Mouse (Mus musculus) limb, embryonic 11.5 days (tissue): ENCODE results near the gene Rgmb. TPM values are rescaled to one million over a fixed set of nuclear protein-coding genes. Genes with fewer than 3 reads are reported as not detected.

Experiments
- ATAC-seq: fragments of 200-750 bp; cut with Nextera tagmentation; 2 replicates; pipeline ENCODE4 v1.8.0; 2017; ENCODE audit warnings: low read depth; ENCODE audit not compliant: insufficient number of reproducible peaks, low FRiP score, low TSS enrichment
- DNase-seq: peaks from one replicate; pipeline ENCODE4 v3.0.0-alpha.2; 2015; ENCODE audit warnings: low spot score
- H3K27ac ChIP-seq: fragments of 300-500 bp; sonication (generic); replicated peaks from 2 replicates; pipeline ENCODE4 v1.5.1; 2014; ENCODE audit warnings: low read depth, mild to moderate bottlenecking, low read length
- H3K27me3 ChIP-seq: fragments of 300-500 bp; sonication (generic); 2 replicates; pipeline ENCODE4 v1.6.1; 2014; ENCODE audit warnings: mild to moderate bottlenecking, low read length, mixed read lengths; ENCODE audit not compliant: control insufficient read depth, insufficient read depth
- H3K36me3 ChIP-seq: fragments of 300-500 bp; sonication (generic); 2 replicates; pipeline ENCODE4 v1.6.1; 2014; ENCODE audit warnings: mild to moderate bottlenecking, low read length, moderate library complexity, mixed read lengths; ENCODE audit not compliant: control insufficient read depth, insufficient read depth
- H3K4me1 ChIP-seq: fragments of 300-500 bp; sonication (generic); 2 replicates; pipeline ENCODE4 v1.6.1; 2014; ENCODE audit warnings: low read length, mixed read lengths; ENCODE audit not compliant: control insufficient read depth, insufficient read depth
- H3K4me2 ChIP-seq: fragments of 300-500 bp; sonication (generic); 2 replicates; pipeline ENCODE4 v1.6.1; 2014; ENCODE audit warnings: low read depth, mild to moderate bottlenecking, moderate library complexity; ENCODE audit not compliant: severe bottlenecking
- H3K4me3 ChIP-seq: fragments of 300-500 bp; sonication (generic); 2 replicates; pipeline ENCODE4 v1.5.1; 2014; ENCODE audit warnings: low read depth, low read length
- H3K9ac ChIP-seq: fragments of 300-500 bp; sonication (generic); 2 replicates; pipeline ENCODE4 v1.6.1; 2014; ENCODE audit warnings: mild to moderate bottlenecking, low read length
- H3K9me3 ChIP-seq: fragments of 300-500 bp; sonication (generic); 2 replicates; pipeline ENCODE4 v1.6.1; 2016; ENCODE audit warnings: low read length; ENCODE audit not compliant: control insufficient read depth
- WGBS: fragments of 180-500 bp; shearing (Covaris S2); extraction: QIAGEN DNeasy Blood & Tissue Kit; methylation state at CpG from one replicate; pipeline ENCODE4 v1.1.7; 2014; 5-methylcytosine and 5-hydroxymethylcytosine counted together
- polyA plus RNA-seq: library from polyadenylated mRNA; unstranded; fragments of >200 nt; fragmentation: Nextera tagmentation; extraction: Ambion mirVana; gene quantifications from 2 replicates; pipeline ENCODE4 v1.2.1, GENCODE M21; 2014

Gene Rgmb
- polyA plus RNA-seq, 1 experiment from 2014 or later: 19.4 TPM

DNA sequence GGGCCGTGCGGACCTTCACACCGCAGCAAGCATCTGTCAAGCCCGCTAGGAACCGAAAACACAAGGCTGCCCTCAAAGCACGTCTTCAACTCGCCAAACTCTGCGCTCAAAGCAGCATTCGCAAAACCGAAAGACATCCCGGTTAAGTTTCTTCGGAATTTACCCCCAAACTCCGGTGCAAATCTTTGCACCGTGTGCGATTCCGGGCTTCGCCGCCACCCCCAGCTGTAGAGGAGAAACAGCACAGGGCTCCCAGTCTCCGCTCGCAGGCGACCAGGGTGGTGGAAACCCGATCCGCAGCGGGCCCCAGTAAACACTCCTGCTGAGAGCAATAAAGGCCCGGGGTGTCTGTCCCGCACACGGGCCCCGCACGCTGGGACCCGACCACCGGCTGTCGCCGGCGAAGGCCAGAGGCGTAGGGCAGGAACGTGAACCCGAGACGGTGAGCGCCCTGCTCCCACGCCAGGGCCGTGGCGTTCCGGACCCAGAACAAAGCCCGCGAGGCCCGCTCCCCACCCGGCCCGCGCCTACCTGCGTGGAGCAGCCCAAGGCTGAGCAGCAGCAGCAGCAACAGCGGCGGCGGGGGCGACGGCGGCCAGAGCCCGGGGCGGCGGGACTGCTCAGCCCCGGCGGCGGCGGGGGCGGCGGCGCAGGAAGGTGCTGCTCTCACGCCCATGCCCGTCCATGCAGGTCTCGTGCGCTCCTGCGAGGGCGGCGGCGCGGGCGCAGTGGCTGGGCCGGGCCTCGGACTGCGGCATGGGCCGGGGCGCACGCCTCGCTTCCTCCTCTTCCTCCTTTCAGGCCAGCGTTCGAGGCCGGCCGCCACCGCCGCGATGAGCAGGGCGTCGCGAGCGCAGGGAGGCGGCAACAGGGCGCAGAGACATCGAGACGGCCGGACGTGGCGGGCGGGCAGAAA lies 5.1 kb downstream of the Rgmb start:
- ATAC-seq (peak; percentile 44), DNase-seq (peak; percentile 73)
- WGBS: under 1% methylated on average over 69 of the region's 102 CpGs
- H3K36me3 ChIP-seq: no peaks in the 10 kb centered on the region
- peak overlapping the region; percentile 86 for H3K27ac ChIP-seq
- peak overlapping the region; percentile 95 for H3K4me3 ChIP-seq
- no peaks in the 10 kb centered on the region for H3K9me3 ChIP-seq
- peaks cover 14% of the 10 kb centered on the region; the same call in 1 of the 2 replicates for H3K4me1 ChIP-seq
- H3K9ac ChIP-seq: peak overlapping the region; percentile 92
- peak overlapping the region; percentile 83 for H3K4me2 ChIP-seq
- H3K27me3 ChIP-seq: 0 out of 2 replicates have a peak, but pooled peaks cover 2% of the 10 kb centered on the region

DNA sequence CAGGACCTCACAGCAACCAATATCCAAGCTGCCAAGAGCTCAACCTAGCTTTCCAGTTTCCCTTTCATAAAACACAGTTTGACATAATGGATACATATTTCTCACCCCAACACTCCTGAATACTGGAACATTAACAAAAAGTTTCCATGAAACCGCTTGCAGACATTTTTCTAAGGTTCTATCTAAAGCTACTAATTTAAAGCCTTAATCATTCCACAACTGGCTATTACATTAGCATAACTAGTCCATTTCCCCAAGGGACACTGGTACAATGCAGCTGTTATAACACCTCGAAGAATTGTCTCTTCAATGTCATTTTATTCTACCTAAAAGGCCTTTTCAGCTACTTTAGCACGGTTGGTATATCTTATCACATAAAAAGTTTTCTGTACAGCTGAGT lies 6.0 kb downstream of the Rgmb start:
- H3K4me2 ChIP-seq: peak overlapping the region; percentile 83
- WGBS: 31% methylated on average over 3 of the region's 3 CpGs
- ATAC-seq: no peak
- peaks cover 20% of the 10 kb centered on the region; the same call in 1 of the 2 replicates for H3K4me1 ChIP-seq
- H3K27ac ChIP-seq: no peak overlapping the region
- H3K9ac ChIP-seq: peak overlapping the region; percentile 92
- no peaks in the 10 kb centered on the region for H3K9me3 ChIP-seq
- no peaks in the 10 kb centered on the region for H3K36me3 ChIP-seq
- 0 out of 2 replicates have a peak, but pooled peaks cover 2% of the 10 kb centered on the region for H3K27me3 ChIP-seq
- DNase-seq: no peak
- peak overlapping the region; percentile 95 for H3K4me3 ChIP-seq

DNA sequence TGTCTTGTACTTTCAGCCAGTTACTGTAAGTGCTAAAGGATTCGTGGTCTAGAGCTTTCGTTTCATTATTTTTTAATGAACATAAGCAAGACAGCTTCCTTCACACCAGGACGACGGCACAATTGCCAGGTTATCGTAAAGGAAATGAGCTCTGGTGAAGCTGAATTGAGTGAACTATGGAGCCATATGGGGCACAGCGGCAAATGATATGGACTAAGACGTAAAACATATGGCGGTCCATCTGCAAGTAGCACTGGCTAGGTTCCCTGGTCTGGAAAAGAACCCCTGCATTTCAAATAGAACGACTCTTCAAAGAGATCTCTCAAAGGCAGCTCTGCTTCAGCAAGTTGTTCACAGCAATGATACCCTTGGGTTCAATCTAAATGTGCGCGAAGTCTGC lies 6.5 kb downstream of the Rgmb start:
- H3K9ac ChIP-seq: peak overlapping the region; percentile 92
- H3K4me2 ChIP-seq: peak overlapping the region; percentile 83
- DNase-seq (no peak), ATAC-seq (no peak)
- no peaks in the 10 kb centered on the region for H3K36me3 ChIP-seq
- 0 out of 2 replicates have a peak, but pooled peaks cover under 1% of the 10 kb centered on the region for H3K27me3 ChIP-seq
- no peaks in the 10 kb centered on the region for H3K9me3 ChIP-seq
- peak overlapping the region; percentile 95 for H3K4me3 ChIP-seq
- H3K27ac ChIP-seq: no peak overlapping the region
- WGBS: 31% methylated on average over 11 of the region's 11 CpGs
- H3K4me1 ChIP-seq: peaks cover 17% of the 10 kb centered on the region; the same call in 1 of the 2 replicates

DNA sequence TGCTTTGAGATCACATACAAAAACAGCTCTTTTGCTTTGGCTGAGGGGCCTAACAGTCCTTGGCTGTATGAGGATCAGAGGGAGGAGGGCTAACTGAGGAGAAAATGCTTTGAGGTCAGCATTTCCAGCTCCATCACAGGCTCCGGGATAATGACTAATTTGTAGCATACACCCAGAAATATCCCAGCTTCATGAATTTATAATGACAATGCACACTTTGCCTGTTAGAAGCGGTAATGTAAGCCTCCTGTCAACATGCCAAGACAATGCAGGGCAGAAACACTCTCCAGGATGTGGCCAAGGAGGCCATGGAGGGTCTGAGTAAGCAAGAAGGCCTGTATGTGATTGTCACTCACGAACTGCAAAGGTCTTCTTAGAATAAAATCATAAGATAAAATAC lies 7.0 kb downstream of the Rgmb start:
- Histone ChIP-seq H3K9me3 (no peaks in the 10 kb centered on the region), H3K27me3 (no peaks in the 10 kb centered on the region), H3K4me3 (peak overlapping the region; percentile 95), H3K4me1 (peaks cover 19% of the 10 kb centered on the region; the same call in 1 of the 2 replicates), H3K4me2 (peak overlapping the region; percentile 83), H3K9ac (no peak overlapping the region), H3K36me3 (no peaks in the 10 kb centered on the region), H3K27ac (no peak overlapping the region)
- DNase-seq (no peak), ATAC-seq (no peak)
- 53% methylated on average over 3 of the region's 3 CpGs for WGBS

DNA sequence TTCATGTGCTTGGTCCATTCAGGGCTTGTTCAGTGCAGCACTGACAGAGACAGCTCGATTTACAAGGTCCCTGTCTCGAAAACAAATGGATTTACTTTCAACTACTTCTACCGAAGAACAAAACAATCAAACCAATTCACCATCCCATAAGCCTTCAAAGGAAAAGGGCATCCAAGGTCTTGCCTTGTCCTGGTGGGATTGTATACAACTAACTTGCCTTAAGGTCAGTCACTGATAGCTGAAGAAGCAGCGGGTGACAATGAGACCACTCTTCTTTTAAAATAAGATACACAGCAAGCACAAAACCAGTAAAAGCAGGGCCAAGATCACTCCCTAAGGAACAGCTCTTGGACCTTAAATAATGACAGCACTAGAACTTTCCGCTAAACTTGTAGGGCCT lies 7.6 kb downstream of the Rgmb start:
- Histone ChIP-seq H3K36me3 (no peaks in the 10 kb centered on the region), H3K4me2 (peak overlapping the region; percentile 83), H3K9ac (no peak overlapping the region), H3K4me1 (peaks cover 19% of the 10 kb centered on the region; the same call in 1 of the 2 replicates), H3K4me3 (peak overlapping the region; percentile 95; the same call in 1 of the 2 replicates), H3K27ac (no peak overlapping the region), H3K9me3 (no peaks in the 10 kb centered on the region), H3K27me3 (no peaks in the 10 kb centered on the region)
- ATAC-seq (no peak), DNase-seq (no peak)
- 36% methylated on average over 5 of the region's 5 CpGs for WGBS

DNA sequence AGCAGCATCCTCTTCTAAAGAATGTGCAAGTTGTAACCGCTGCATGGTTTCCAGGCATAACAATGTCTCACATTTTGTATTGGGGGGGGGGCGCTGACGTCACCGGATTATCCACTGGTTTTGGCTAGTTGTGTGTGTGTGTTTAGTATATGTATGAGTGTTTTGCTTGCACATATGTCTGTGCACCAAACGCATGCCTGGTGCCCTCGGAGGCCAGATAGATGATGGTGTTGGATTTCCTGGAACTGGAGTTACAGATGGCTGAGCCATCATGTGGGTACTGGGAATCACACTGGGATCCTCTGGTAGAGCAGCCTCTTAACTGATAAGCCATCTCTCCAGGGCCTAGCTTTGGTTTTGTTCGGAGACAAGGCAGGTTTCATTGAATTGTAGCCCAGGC lies 8.5 kb downstream of the Rgmb start:
- ATAC-seq (no peak), DNase-seq (no peak)
- no peak overlapping the region for H3K4me3 ChIP-seq
- H3K9me3 ChIP-seq: no peaks in the 10 kb centered on the region
- no peaks in the 10 kb centered on the region for H3K27me3 ChIP-seq
- H3K9ac ChIP-seq: no peak overlapping the region
- no peak overlapping the region for H3K27ac ChIP-seq
- no peak overlapping the region for H3K4me2 ChIP-seq
- WGBS: 90% methylated on average over 7 of the region's 7 CpGs
- H3K4me1 ChIP-seq: peaks cover 19% of the 10 kb centered on the region; the same call in 1 of the 2 replicates
- no peaks in the 10 kb centered on the region for H3K36me3 ChIP-seq

DNA sequence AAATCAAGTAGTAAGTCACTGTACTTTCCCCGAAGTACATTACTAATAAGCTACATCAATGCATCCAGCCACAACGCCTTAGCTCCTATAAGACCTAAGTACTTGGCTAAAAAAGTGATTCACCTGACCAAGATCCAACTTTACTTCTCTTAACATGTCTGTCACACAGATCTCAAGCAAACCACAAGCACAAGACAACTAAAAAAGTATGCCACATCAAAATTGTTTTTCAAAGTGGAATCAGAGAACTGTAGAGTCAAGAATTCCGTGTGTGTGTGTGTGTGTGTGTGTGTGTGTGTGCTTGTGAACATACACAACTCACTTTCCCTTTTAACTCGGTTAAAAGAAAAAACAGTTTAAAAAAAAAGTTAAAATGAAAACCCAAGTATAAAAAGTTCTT lies 9.1 kb downstream of the Rgmb start:
- DNase-seq (no peak), ATAC-seq (no peak)
- Histone ChIP-seq H3K9ac (no peak overlapping the region), H3K27me3 (no peaks in the 10 kb centered on the region), H3K9me3 (no peaks in the 10 kb centered on the region), H3K27ac (no peak overlapping the region), H3K4me1 (peaks cover 17% of the 10 kb centered on the region; the same call in 1 of the 2 replicates), H3K36me3 (no peaks in the 10 kb centered on the region), H3K4me3 (no peak overlapping the region), H3K4me2 (no peak overlapping the region)
- 94% methylated on average over 4 of the region's 4 CpGs for WGBS

DNA sequence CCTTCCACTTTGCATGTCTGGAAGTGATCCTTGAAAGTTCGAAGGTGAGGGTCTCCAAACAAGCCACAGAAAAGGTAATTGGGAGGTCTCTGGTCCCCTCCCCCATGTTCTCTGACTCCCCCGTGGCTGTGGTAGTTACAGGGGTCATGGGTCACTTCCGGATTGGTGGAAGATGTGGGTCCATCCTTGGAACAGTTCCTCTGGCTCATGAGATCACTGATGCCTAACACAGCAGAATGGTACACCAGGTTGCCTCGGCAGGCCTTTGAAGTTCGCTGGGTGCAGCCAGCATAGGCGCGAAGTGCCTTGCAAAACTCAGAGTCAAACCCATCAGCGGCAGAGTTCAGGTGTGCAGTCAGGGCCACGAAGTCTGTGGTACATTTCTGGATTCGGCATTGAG lies 10.1 kb downstream of the Rgmb start:
- no peak for DNase-seq
- H3K4me1 ChIP-seq: peaks cover 17% of the 10 kb centered on the region; the same call in 1 of the 2 replicates
- no peaks in the 10 kb centered on the region for H3K9me3 ChIP-seq
- H3K9ac ChIP-seq: no peak overlapping the region
- no peaks in the 10 kb centered on the region for H3K36me3 ChIP-seq
- H3K4me2 ChIP-seq: no peak overlapping the region
- WGBS: 53% methylated on average over 10 of the region's 10 CpGs
- 0 out of 2 replicates have a peak, but pooled peaks have one; percentile 10 for ATAC-seq
- H3K27ac ChIP-seq: no peak overlapping the region
- H3K4me3 ChIP-seq: no peak overlapping the region
- H3K27me3 ChIP-seq: no peaks in the 10 kb centered on the region
